Mouse (Mus musculus) erythroblast, embryonic 14.5 days (primary cell): ENCODE measurements around the gene Vhl.

ENCODE experiments used
- GATA1 ChIP-seq: IDR thresholded peaks from 2 replicates; pipeline ENCODE4 v1.6.1; 2012; ENCODE audit warnings: low read length, inconsistent platforms, mixed read lengths
- TAL1 ChIP-seq: IDR thresholded peaks from 3 replicates; pipeline ENCODE4 v1.6.1; 2012; ENCODE audit warnings: low read length, inconsistent platforms, mixed read lengths

- TF ChIP-seq TAL1 (no peak), GATA1 (no peak)
Observed at GRCm38 (mm10) chr6:113654753-113655397, 31.1 kb downstream of the Vhl start.
